Mouse (Mus musculus): ENCODE results near the gene Adarb2.
A peak's percentile ranks its signal among the peaks of the same experiment; 100 is the strongest.

The Adarb2 gene

DNA sequence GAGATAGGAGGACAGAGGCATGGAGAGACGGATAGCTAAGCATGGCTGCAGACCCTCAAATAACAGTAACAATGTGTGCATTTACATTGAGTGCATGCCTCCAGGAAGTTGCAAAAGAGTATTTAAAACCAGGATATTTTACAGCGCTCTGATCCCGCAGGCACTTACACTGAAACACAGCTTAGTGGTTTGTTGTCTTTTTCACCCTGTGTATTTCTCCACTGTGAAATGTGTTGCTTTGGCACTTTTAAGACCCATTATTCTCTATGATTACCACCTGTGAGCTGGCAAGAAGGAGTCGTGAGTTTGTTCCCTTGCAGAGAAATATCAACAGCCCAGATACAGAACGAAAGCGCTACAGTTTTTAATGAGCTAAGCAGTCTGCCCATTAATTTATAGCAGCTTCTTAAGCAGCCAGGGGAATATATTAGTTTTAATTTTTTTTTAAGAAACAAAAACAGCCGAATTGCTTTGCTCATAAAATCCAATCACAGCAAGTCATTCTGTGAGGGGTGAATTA, 167.3 kb downstream of the Adarb2 start:
- no peak for DNase-seq (ENCODE audit: low spot score)

DNA sequence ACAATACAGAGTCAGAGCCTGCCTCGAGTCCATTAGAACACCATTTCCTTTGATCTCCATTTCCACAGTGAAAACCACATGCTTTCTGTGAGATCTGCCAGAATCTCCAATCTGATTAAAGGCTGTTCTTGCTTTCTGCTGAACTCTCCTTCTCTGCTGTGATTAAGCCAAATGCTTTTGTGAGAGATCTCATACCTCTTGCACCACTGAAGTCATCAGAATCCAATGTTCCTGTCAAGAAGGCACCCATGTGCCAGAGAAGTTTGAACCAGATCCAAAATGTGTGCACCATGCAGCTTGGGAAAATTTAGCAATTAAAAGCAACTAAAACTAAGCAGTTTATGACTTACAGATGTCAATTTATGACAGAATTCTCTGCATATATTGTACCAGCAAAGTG, 185.9 kb downstream of the Adarb2 start:
- DNase-seq (ENCODE audit: low spot score), result no peak

DNA sequence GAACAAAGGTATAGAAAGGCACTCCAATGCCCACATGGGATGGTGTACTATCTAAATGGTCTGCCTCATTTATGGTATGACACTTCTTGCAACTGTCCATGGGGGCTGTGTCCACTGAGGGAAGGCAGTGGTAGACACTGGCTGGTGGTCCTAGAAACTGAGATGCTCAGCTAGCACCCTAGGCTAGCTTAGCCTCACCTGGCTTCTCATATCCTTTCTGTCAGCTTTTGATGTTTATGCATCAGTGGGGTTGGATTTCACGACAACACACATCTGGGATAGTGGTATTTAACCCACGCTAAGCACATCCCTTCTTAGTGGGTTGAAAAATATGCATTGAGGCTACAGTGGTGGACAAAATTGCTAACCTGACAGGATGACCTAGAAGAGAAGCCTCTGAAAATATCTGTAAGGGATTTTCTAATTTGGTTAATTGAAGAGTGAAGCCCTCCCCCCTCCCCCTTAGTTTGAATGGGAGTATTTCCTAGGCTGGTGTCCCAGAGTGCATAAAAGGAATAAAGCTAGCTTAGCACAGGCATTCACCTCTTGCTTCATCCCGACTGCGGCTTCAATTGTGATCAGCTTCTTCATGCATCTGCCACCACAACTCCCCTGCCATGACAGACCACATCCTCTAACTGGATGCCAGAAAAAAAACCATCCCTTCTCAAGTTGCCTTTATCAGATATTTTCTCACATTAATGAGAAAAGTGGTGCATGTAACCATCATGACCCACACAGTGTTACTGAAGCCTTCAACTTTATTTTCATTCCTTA, 197.8 kb downstream of the Adarb2 start:
- no peak for DNase-seq (ENCODE audit: low spot score)

DNA sequence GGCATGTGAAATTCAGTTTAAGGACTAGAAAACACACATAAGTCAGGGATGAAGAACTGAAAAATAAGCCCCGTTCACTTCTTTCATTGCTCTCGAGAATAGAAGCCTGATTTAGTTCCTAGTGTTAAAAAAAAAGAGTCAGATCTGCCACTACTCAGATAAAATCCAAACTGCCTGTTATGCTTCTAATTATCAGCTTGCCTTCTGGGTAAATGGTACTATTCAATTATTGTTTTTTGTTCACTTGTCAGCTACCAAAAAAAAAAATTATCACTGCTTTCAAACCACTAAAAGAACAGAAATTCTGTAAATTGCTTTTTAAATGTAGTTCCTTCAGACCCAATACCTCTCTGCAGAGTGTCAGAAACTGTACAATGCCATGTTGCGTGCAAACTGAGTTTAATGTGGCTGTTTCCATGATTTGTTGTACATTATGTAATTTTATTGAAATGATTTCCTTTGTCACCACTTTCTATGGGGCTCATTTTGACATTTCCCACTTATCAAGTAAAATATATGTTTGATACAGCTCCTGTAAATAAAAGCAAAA, 199.7 kb downstream of the Adarb2 start:
- DNase-seq (ENCODE audit: low spot score), result no peak

DNA sequence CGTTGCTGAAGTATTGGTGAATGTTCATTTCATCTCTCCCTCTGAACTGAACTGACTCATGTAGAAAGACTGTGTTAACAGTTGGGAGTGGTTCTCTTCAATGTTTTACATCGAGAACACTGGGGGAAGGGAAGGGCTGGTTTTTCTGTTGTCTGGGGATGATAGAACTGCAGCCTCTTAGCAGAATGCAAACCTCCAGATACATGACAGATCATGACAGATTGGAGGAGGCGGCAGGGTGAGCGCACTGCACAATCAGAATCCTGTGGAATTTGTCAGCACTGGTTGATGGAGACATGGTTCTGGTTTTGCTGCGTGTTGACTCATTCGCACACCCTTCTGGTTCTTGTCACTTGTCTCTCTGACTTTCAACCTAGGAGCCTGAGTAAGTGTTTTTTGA, 203.4 kb downstream of the Adarb2 start:
- no peak for DNase-seq (ENCODE audit: low spot score)

DNA sequence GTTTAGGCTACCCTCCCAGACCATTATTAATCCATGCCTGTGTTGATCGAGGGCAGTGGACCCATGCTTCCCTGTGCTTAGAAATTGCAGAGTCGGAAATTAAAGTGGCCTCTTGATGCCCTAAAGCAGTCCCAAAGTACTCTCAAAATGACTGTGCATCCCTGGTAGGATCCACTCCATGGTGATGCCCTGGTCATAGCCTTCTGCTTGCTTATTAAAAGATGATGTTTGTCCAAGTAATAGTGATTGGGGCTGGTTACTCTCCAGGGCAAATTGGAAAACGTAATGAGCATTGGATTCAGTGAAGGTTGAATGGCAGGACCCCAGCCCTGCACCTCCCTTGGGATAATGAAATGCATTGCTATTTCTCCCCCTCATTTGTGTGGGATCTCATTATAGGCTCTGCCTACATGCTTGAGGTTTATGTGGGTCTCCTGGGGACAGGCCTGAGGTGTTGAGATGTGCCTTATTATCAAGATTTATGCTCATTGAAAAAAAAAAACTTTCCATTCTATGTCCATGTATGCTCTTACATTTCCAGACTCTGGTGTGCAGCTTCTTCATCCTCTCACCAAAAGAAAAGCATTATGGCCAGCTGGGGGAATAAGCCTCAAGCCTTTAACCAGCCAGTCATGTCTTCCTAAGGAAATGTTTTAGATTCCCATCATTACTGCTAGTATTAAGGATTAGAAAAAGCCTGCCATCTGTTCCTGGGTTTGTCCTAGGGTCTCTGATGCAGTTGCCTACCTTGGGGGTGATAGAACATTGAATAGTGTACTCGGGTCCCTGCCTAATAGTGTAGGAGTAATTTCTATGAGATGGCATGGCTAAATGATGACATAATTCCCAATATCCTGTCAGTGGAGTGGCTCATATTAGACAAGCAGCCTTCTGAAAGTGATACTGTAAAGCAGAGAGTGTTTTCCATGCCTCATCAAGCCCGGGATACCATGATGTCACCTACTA, 208.0 kb downstream of the Adarb2 start:
- DNase-seq (ENCODE audit: low spot score), result no peak

DNA sequence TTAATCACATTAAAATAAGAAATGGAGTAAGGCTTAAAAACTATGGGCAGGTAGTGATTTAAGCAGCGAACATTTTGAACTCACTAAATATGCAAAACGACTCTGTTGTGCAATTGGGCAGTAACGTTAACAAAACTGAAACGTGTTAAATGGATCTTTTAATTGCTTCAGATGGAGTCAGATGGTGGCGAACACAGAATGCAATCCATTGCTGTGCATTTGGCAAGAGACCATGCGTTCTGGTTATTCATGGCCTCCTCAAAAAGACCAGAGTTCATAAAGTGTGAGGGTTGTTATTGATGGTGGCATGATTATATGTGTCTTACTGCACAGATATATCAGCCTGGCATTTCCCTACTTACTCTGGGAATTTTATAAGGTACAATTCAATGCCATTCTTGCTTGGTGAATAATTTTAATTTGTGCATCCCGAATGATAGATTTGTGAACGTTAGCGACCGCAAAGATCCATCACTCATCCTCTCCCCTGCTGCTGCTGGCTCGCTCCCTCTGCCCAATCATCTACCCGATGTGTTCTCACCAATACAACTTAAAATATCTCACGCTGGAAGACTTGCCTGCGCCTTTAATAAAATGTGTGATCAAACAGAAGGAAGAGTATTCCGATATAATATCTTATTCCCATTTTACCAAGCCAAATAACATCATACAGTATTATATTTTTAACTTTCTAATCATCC, 221.5 kb downstream of the Adarb2 start:
- DNase-seq (ENCODE audit: low spot score), result no peak

DNA sequence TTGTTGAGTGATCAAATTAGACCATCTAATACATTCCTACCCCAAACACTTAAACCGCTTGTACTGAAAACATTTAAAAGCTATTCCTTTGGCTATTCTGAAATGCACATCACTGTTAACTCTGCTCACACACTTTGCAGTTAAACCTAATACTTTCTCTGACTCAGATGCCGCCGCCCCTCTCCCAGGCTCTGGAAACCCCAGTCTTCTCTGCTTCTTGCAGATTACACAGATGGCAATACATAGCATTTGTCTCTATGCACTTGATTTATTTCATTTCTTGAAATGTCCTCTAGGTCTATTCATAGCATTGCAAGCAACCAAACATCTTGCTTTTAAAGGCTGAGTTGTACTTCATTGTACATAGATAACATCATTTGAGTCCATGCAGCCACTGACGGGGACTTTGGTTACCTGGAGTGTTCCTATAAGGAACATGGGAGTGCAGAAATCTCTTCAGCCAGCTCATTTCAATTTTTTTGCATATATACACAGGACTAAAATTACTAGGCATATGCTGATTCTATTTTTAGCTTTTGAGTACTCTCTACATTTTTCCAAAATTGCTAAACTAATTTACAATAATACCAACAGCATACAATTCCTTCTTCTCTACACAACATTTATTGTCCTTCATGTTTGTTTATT, 236.6 kb downstream of the Adarb2 start:
- no peak for DNase-seq (ENCODE audit: low spot score)

DNA sequence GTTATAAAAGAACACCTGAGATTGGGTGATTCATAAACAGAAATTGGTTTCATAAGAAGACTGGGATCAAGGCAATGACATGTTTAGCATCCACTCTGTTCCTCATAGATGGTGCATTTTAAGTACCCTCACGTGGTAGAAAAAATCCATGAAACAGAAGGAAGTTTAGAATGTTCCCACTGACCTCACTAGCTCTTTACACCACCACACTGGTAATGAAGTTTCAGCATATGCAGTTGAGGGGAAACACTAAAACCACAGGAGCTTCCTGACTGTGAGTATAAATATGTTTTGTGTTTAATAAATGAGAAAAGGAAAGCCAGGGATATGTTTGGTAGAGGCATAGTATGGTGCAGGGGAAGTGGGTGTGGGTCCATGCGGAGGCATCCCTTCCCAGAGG, 242.7 kb downstream of the Adarb2 start:
- no peak for DNase-seq (ENCODE audit: low spot score)

DNA sequence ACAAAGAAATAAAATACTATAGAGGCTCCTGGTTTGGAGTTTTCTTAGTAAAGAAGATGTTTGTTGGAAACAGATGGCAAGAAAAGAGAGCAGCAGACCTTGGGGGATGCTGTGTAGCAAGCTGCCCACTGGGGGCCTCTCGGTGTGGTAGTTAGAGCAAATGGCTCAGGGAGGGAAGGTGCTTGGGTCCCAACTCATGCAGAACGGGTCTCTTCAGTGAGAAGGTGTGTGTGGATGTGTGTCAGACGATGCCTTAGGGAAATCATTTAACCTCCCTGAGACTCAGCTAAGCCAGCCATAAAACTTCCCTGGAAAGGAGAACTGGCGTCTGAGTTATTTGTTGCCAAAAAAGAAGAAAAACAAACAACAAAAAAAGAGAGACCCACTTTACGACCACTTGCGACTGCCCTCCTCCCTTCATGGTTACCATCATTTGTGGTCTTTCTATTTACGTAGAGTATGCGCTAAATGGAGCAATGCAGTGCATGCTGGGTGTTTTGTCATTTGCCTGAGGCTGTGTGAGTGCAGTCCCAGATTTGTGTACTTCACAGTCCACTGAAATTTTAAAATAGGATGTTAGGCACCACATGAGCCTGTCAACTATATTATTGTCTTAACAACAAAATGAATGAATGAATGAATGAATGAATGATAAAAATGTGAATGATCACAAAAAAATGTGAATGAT, 245.7 kb downstream of the Adarb2 start:
- DNase-seq (ENCODE audit: low spot score), result no peak

DNA sequence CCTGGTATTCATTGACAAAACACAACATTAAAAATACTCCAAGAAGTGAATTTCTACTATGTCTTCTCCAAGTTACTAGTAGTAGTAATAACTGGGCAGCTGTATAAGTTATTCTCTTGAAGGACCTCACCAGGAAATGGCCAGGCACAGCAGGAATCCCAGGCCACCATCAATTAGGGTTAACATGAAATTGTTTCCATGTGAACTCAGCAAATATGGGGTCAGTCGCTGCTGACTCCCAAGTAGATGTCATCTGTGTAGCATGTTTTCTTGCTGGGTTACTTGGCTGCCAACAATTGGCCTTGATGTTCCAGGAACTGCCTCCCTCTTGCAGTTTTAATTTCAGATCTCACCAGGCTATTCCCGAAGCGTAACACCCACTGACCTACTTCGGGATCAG, 248.9 kb downstream of the Adarb2 start:
- DNase-seq (ENCODE audit: low spot score), result no peak

DNA sequence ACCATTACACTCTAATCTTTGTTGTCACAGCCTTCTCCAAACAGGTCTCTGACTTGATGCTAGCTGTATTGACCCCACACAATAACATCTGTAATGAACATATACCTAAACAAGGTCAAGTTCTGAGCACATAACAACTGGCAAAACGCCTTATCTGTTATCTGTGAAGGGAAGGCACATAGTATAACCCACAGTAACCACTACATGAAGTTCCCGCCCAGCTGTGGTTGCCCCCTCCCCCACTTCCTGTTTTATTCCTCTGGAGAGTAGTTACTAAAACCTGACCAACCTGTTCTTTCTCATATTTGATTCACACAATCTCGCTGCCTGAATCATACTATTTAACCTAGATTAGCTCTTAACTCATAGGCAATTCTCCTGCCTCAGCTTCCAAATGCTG, 254.2 kb downstream of the Adarb2 start:
- DNase-seq (ENCODE audit: low spot score), result no peak

DNA sequence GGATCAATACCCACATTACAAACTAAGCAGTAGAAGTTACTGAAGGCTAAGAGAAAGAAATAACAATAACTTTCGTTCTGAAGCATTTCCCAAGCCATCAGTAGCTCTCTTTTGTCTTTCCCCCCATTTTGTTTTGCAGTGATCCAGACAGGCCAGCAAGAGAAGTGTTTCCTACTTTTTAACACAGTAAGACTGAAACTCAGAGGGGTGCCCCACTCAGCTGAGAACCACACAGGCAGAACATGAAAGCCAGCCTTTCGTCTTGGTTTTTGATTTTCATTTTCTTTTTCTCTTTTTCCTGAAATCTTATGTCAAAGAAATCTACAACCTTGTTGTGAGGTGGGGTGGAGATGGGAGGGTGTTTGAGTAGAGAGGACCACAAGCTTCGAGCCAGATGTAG, 255.2 kb downstream of the Adarb2 start:
- no peak for DNase-seq (ENCODE audit: low spot score)

DNA sequence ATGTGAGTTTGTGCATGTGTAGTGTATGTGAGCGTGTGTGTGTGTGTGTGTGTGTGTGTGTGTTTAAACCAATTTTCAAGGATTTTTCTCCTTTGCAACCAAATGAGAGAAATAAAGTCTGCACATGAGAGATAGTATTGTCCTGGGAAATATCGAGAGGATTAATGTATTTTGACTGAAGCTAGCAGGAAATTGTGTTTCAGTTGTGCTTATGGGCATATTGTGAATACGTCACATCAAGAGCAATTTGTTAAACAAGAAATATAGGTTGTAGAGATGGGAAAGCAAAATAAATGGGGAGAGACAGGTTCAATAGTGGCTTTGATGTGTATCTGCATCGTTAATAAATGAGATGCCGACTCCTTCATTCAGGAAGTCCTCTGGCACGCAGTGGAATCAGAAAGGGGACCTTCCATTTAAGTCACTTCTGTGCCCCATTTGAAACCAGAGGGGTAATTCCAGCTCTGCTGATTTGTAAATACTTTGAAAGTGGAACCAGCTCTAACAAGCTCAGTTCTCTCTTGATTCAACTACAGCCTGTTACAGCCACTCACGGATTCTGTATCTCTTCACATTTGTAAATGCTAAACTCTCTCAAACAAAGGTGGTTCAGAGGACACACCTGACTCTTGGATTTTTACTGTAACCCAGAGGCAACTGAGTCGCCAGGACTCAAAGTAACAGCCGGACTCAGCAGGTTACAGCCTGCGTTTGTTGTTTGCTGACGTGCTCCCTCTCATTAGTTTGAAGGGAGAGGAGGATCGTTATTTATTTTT, 265.1 kb downstream of the Adarb2 start:
- DNase-seq (ENCODE audit: low spot score), result no peak

DNA sequence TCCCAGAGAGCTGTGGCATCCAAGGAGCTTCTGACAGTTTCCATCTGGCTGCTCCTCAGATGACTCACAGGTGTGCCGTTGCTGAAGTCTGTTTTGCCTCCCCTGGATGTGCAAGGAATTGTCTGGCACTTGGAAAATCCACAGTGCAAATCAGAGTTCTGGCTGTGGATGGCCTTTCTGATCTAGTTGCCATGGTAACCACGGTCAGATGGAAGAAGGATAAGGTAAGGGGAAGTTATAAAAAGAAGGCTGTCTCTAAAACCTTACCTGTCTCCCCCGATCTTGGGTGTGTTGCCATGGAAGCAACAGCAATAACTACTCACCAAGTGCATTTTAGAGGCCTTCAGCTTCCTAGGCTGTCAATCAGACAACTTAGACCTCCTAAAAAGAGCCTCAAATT, 273.6 kb downstream of the Adarb2 start:
- no peak for DNase-seq (ENCODE audit: low spot score)

DNA sequence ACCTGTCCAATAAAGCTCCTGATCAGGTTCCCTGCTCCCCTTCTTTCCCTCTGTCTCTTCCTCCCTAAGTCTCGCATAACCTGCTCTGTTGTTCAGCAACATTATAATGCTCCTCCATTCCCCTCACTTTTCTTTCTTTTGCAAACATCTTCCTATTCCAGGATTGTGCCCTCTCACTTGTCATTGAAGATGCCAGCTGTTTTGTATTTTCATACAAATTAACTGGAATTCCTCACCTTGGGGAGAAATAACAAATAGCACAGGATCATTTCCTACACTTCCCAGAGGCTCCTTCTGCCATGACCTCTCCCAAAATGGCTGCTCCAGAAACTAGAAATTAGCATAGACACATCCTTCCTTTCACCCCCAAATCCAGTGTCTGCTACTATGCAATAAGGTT, 276.1 kb downstream of the Adarb2 start:
- no peak for DNase-seq (ENCODE audit: low spot score)

DNA sequence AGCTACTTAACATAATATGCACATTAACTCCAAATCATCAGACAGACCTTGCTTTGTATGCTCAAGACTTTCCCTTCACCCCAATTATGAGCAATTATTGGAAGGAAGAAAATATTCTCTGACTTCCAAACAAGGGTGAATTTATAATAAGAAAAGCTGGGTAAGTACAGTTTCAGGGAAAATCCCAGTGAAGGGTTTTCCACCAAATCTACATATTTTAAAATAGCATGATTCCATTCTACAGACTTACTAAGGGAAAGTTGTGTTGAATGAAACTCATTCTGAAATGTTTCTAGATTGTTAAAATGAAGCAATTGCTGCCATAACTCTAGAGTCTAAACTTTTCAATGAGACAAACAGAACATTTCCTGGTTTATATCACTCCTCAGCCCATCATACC, 277.3 kb downstream of the Adarb2 start:
- DNase-seq (ENCODE audit: low spot score), result no peak

DNA sequence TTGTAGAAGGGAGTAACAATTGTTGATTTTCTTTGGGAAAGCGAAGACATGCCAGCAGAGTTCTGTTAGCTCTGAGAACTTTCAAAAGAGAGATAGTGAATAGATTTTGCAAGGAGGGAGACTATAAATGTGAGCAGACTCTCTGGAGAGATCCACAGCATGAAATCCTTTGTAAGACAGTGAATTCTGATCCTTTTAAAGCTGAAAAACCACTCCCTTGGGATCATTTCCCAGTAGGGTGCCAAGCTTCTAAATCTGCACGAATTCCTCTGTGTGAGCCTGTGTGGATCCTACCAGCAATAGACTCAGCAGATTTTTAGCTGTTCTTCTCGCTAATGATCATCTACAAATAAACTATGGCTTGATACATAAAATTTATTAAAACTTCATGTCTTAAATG, 278.7 kb downstream of the Adarb2 start:
- no peak for DNase-seq (ENCODE audit: low spot score)

DNA sequence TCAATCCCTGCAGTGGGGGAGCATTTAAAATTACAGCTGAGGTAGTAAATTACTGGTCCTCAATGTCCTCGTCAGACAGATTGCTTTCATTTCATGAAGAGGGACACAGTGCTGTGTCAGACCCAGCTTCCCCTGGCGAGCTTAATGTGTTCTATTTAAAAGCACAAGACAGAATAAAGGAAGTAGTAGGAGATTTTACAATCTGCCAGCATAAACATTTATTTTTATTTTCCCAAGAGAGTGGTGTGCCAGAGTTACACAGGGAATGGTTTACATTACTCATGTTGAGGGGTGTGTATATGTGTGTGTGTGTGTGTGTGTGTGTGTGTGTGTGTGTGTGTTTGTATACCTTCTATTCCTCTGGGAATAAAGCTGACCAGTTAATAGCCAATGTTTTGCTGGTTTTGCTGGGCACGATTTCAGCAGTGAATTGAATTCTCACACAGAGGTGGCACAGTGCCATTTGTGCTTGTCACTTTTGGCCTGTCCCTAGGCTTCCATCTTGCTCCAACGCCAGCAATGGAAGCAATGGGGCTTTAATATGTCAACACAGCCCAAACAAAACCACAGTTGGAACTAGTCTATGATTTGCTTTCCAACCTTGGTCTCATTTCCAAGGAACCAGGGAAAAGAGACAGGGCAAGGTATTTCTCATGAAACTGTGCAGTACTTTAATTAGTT, 282.1 kb downstream of the Adarb2 start:
- peak; percentile 1 for DNase-seq (ENCODE audit: low spot score)

Data from ovary, postnatal 14 days (tissue).